Mouse (Mus musculus) CD4-positive, CD25-positive, alpha-beta regulatory T cell, adult 4 months (primary cell): ENCODE data around the gene Cd55b. TPM values are rescaled to one million over a fixed set of nuclear protein-coding genes. Genes with fewer than 3 reads are reported as not detected.

Experiments used
- polyA plus RNA-seq, 2 experiments: library from polyadenylated mRNA; unstranded; fragments of 100-300 nt; shearing (Covaris generic); gene quantifications; one replicate each; pipeline ENCODE4 v1.2.1; 2017

The Cd55b gene
- polyA plus RNA-seq, 2 experiments from 2014 or later, result not detected

Other genes starting within 250 kb of the Cd55b start
- 10 to 100 TPM; 32.3 to 39.3 TPM for gene Cd55, start 39.7 kb upstream of the Cd55b start, polyA plus RNA-seq
- not detected for gene Zp3r, start 206.6 kb upstream of the Cd55b start, polyA plus RNA-seq
- gene C4bp, start 238.6 kb upstream of the Cd55b start, polyA plus RNA-seq, result not detected